Mouse (Mus musculus) spleen, postnatal 14 days (tissue): ENCODE results near the gene Rab11fip4.

Experiments
- DNase-seq, 2 experiments: peaks; one replicate each; pipeline ENCODE4 v3.0.0; 2021 to 2022; ENCODE audit warnings: low spot score in 2 of 2

The Rab11fip4 gene

GRCm38 (mm10) chr11:79713184-79713583 is 122.2 kb downstream of the Rab11fip4 start:
- no peak for DNase-seq

- no peak for DNase-seq
These were observed 122.7 kb downstream of the Rab11fip4 start for GRCm38 (mm10) chr11:79713678-79714077.

GRCm38 (mm10) chr11:79714082-79714742 is 123.2 kb downstream of the Rab11fip4 start:
- DNase-seq, result no peak

GRCm38 (mm10) chr11:79714743-79715110 is 123.7 kb downstream of the Rab11fip4 start:
- DNase-seq, result no peak

GRCm38 (mm10) chr11:79715316-79715715 is 124.3 kb downstream of the Rab11fip4 start:
- DNase-seq, result no peak

GRCm38 (mm10) chr11:79715733-79716452 is 124.9 kb downstream of the Rab11fip4 start:
- no peak for DNase-seq

- no peak for DNase-seq
These were observed 125.4 kb downstream of the Rab11fip4 start for GRCm38 (mm10) chr11:79716453-79716749.

- no peak for DNase-seq
These were observed 126.3 kb downstream of the Rab11fip4 start for GRCm38 (mm10) chr11:79717271-79717670.

- no peak for DNase-seq
These were observed 126.8 kb downstream of the Rab11fip4 start for GRCm38 (mm10) chr11:79717801-79718200.

GRCm38 (mm10) chr11:79718202-79718601 is 127.2 kb downstream of the Rab11fip4 start:
- DNase-seq, result no peak

GRCm38 (mm10) chr11:79718829-79719346 is 127.9 kb downstream of the Rab11fip4 start:
- no peak for DNase-seq

GRCm38 (mm10) chr11:79720737-79721136 is 129.7 kb downstream of the Rab11fip4 start:
- no peak for DNase-seq

GRCm38 (mm10) chr11:79722811-79723210 is 131.8 kb downstream of the Rab11fip4 start:
- DNase-seq, result no peak

- no peak for DNase-seq
These were observed 134.0 kb downstream of the Rab11fip4 start for GRCm38 (mm10) chr11:79725005-79725404.

GRCm38 (mm10) chr11:79729231-79730047 is 138.4 kb downstream of the Rab11fip4 start:
- no peak for DNase-seq

- no peak for DNase-seq
These were observed 139.4 kb downstream of the Rab11fip4 start for GRCm38 (mm10) chr11:79730462-79730861.

- DNase-seq, result no peak
These were observed 140.5 kb downstream of the Rab11fip4 start for GRCm38 (mm10) chr11:79731476-79731875.

GRCm38 (mm10) chr11:79733013-79733412 is 142.0 kb downstream of the Rab11fip4 start:
- DNase-seq, result no peak

- DNase-seq, result no peak
These were observed 145.4 kb downstream of the Rab11fip4 start for GRCm38 (mm10) chr11:79736232-79737006.

GRCm38 (mm10) chr11:79737126-79737697 is 146.2 kb downstream of the Rab11fip4 start:
- no peak for DNase-seq

GRCm38 (mm10) chr11:79737865-79738502 is 147.0 kb downstream of the Rab11fip4 start:
- no peak for DNase-seq
